Mouse (Mus musculus) spleen, adult 12 weeks (tissue): ENCODE results near the gene Vwa3a.

Experiments
- DNase-seq: peaks from one replicate; pipeline ENCODE4 v3.0.0; 2022; ENCODE audit warnings: low spot score

Gene Vwa3a

GRCm38 (mm10) chr7:120836361-120836760 is 97.2 kb downstream of the Vwa3a start:
- DNase-seq, result no peak

DNA sequence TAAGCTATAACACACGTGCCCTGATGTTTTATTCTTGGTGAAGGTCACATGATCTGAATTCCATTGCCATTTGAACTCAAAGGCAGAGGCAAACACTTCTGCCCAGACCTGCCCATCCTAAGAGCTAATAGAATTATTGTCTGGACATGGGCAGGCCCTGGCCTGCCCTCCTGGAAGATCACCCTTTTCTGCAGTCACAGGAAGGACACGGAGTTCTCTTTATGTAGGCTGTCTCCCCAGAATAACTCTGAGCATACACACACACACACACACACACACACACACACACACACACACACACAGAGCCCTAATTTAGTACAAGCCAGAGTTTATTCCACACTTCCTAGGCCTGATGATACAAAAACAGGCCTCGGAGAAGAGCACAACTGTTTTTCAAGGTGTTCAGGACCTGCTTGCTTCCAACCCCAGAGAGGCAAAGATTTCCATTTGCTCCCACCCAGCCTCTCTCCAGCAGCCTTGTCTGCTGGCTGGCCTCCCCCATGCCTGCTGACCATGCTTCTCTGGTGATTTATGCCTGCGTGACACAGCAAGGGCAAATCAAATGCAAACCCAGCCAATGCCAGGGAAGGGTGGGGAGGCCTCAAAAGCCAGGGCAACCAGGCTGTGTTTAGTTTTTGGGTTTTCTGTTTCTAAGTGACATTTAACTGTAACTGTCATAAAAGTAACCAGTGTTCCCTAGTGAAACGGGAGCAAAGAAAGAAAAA is 99.5 kb downstream of the Vwa3a start:
- DNase-seq, result no peak

DNA sequence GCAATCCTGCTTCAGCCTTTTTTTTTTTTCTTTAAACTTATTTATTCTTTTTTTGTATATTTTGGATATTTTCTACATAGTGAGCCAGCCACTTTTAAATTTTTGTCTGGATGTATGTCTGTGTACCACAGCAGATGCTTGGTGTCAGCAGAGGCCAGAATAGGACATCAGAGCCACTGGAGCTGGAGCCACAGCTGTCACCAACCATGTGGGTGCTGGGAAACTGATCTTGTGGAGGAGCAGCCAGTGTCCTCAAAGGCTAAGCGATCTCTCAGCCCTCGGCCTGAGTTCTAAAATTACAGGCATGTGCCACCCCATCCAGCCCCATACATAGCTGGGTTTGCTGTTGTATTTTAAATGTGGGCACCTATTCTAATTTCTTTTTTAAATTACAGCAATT is 100.7 kb downstream of the Vwa3a start:
- DNase-seq, result no peak

DNA sequence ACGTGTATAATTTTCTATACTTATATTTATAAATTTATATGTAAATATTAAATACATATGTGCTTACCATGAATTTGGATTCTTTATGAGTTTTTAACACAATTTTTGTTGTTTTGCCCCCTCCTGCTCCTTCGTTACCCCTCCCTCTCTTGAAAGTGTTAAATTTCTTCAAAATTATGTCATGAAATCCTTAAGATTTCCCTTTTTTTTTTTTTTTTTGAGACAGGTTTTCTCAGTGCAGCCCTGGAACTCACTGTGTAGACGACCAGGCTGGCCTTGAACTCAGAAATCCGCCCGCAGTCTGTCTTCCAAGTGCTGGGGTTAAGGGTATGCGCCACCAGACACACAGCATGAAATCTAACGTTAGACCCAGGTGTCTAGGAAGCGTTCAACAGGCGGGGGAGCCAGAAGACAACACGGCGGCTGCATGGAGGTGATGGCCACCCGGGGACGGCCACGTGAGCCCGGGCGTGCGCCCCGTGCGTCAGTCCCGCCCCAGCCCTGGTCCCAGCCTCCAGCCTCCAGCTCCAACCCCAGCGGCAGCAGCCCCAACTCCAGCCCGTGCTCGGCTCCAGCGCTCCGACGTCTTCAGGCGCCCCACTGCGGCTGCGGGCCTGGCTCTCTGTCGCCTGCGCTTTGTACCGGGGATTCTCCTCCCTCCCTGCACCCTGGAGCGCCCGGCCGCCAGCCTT is 103.4 kb downstream of the Vwa3a start, which contains the start of gene Eef2k:
Eef2k (plus strand) TSS at position 487 of the 692 bp plus-strand sequence.
- DNase-seq, result peak; percentile 84

DNA sequence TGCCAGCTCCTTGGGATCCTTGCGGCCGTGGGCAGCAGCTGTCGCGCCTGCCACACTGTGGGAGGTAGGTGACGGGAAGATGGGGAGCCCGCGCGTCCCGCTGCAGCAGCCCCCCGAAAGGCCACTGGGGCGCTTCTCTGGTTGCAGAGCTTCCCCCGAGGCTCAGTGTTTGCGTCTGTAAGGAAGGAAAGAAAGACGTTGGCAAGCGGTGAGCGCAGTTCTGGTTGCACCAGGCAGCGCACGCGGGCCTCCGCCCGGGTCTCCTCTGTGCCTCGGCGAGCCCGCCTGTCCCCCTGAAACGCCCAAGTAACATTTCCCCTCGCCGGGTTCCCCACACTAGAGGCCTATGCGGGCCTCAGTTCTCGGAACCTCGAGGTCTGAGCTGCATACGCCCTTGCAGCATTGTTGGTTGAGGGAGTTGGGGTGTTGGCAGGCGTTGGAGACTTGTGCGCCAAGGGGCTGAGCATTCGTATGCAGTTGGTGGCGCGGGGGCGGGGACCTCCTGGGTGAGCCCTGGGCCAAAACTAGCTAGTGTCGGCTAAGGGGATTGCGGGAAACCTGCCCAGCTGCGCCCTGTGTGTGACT is 104.0 kb downstream of the Vwa3a start:
- DNase-seq, result peak; percentile 70

GRCm38 (mm10) chr7:120843852-120844435 is 104.8 kb downstream of the Vwa3a start:
- DNase-seq, result no peak

DNA sequence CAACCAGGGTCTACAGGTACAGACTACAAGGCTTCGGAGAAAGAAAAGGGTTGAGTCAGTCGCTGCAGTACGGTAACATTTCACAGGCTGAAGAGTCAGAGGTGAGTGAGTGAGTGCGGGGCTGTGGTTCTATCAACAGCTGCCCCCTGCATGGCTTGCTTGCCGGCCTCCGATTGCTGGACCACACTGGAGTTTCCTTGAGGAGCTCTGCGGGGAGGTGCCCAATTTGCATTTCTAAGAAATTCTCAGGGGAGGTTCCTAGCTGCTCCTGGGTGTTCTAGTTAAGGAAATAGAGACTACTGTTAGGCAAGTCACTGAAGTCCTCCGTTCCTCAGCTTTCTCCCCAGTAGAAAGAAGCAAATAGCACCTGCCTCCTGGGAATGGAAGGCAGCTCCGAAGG is 105.6 kb downstream of the Vwa3a start:
- DNase-seq, result no peak

GRCm38 (mm10) chr7:120848831-120849512 is 109.9 kb downstream of the Vwa3a start:
- no peak for DNase-seq

DNA sequence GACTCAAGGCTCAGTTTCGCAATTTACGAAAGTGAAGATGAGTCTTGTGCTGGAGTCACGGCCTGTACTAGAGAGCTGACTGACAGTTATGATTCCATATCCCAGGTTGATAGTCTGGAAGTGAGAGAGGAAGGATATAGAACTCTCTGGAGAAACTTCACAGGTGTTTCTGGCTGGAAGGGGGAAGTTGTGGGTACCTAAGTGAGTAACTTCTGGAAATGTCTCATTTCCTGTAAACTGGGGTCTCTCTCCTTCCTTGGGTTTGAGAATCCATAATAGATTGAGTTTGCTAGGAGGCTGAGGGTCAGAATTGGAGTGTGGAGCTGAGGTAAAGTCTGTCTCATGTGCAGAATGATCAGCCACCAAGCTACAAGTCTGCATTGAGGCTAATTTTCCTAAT is 111.0 kb downstream of the Vwa3a start:
- DNase-seq, result no peak
